Mouse (Mus musculus): Measurements from ENCODE around the gene Nmt1. TPM values are rescaled to one million over a fixed set of nuclear protein-coding genes. Genes with fewer than 3 reads are reported as not detected.
A peak's percentile ranks its signal among the peaks of the same experiment; 100 is the strongest.

The Nmt1 gene
- total and polyA plus RNA-seq, 3 experiments: 37.1 to 67.2 (median 60.5) TPM

DNA sequence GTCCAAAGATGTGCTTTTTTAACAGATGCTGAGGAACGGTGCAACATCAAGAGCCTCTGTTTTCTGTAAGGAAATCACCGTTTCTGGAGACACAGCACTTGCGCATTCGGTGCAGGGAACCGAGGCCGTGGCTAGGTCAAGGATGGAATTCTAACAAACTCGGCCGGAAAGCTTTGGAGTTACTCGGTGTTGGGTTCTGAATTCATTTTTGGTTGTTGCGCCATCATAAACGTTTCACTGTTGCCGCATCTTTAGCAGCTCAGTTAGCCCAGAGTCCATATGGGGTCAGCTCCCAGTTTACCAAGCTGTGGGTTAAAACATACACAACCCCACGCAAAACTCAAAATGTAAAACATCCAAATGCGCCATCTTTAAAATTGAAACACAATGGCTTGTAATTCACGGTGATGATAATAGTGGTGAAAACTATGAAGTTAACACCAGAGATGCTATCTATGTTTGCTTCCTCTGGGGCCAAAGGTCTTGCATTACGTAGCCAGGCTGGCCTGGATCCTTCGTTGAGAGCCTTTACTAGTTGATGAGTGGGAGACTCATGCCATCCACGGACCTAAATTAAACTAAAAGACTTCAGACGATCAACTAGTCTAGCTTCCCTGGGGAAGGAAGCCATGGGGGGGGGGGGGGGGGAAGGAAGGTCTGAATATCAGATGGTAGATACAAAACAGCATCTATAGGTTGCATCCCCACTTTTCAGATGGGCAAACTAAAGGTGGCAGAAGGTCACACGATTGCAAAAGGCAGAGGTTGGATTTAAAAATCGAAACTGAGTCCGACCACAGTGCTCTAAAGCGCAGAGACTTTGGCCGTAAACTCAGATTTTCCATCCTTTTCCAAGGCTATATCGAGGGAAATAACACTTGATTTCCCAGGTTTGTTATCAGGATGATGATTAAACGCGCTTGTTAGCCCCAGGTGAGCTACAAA, 11.8 kb upstream of the Nmt1 start:
- Histone ChIP-seq H3K79me2 (replicated peaks; ENCODE audit: control insufficient read depth, insufficient read depth, low read length) (no peaks in the 10 kb centered on the region), H3K4me3 (peak overlapping the region; percentile 63), H3K4me1 (ENCODE audit: control insufficient read depth, insufficient read depth, low read length) (peaks cover 3% of the 10 kb centered on the region; the same call in 1 of the 2 replicates), H3K27ac (peak overlapping the region; percentile 74), H3K9ac (ENCODE audit: low read depth, low read length) (peak overlapping the region; percentile 87), H3K36me3 (ENCODE audit: control insufficient read depth, insufficient read depth, low read length) (no peaks in the 10 kb centered on the region), H3K27me3 (ENCODE audit: control insufficient read depth, insufficient read depth, low read length) (no peaks in the 10 kb centered on the region)
- intact Hi-C loops (cut with DNase I): no loop called here
- WGBS: 42% methylated on average over 27 of the region's 27 CpGs
- DNase-seq: no peak
- TF ChIP-seq POLR2A (IDR thresholded peaks at IDR 0.05; ENCODE audit: insufficient read depth, low read depth, low read length): no peak
- no peak for TF ChIP-seq EP300 (IDR thresholded peaks at IDR 0.05; ENCODE audit: insufficient read depth, low read depth, low read length)
- TF ChIP-seq CTCF (IDR thresholded peaks at IDR 0.05): no peak

DNA sequence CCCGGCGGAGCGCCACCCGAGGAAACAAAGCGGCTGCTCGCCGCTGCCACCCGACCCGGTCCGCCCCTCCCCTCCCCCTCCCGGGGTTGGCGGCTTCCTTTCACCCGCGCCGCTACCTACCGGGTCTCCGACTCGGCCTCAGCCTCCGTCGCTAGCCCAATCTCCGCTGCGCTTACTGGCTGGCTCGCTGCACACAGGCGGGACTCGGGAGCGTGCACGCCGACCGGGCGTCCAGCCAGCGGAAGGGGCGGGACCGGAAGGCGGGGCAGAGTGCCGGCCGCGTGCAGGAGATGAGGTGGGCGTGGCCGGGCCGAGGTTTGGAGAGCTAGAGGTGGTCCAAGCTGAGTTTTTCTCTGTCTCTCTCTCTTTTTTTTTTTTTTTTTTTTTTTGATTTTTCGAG, 11.1 kb upstream of the Nmt1 start:
- H3K27ac ChIP-seq: peak overlapping the region; percentile 74
- intact Hi-C loops (cut with DNase I): no loop called here
- H3K4me3 ChIP-seq: peak overlapping the region; percentile 63
- no peaks in the 10 kb centered on the region for H3K36me3 ChIP-seq (ENCODE audit: control insufficient read depth, insufficient read depth, low read length)
- WGBS: under 1% methylated on average over 39 of the region's 41 CpGs
- DNase-seq: peak; percentile 99 to 100
- TF ChIP-seq POLR2A (IDR thresholded peaks at IDR 0.05; ENCODE audit: insufficient read depth, low read depth, low read length) (peak; percentile 48; the same call in 1 of the 2 replicates), CTCF (IDR thresholded peaks at IDR 0.05) (no peak), EP300 (IDR thresholded peaks at IDR 0.05; ENCODE audit: insufficient read depth, low read depth, low read length) (no peak)
- H3K27me3 ChIP-seq (ENCODE audit: control insufficient read depth, insufficient read depth, low read length): no peaks in the 10 kb centered on the region
- peak overlapping the region; percentile 87 for H3K9ac ChIP-seq (ENCODE audit: low read depth, low read length)
- H3K79me2 ChIP-seq (replicated peaks; ENCODE audit: control insufficient read depth, insufficient read depth, low read length): no peaks in the 10 kb centered on the region
- peaks cover 3% of the 10 kb centered on the region; the same call in 1 of the 2 replicates for H3K4me1 ChIP-seq (ENCODE audit: control insufficient read depth, insufficient read depth, low read length)

- H3K27ac ChIP-seq: no peak overlapping the region
- DNase-seq: no peak
- WGBS: 78% methylated on average over 9 of the region's 9 CpGs
- no peaks in the 10 kb centered on the region for H3K27me3 ChIP-seq (ENCODE audit: control insufficient read depth, insufficient read depth, low read length)
- no peaks in the 10 kb centered on the region for H3K36me3 ChIP-seq (ENCODE audit: control insufficient read depth, insufficient read depth, low read length)
- no peak for TF ChIP-seq POLR2A (IDR thresholded peaks at IDR 0.05; ENCODE audit: insufficient read depth, low read depth, low read length)
- no peak for TF ChIP-seq CTCF (IDR thresholded peaks at IDR 0.05)
- TF ChIP-seq EP300 (IDR thresholded peaks at IDR 0.05; ENCODE audit: insufficient read depth, low read depth, low read length): no peak
- peaks cover 3% of the 10 kb centered on the region; the same call in 1 of the 2 replicates for H3K4me1 ChIP-seq (ENCODE audit: control insufficient read depth, insufficient read depth, low read length)
- H3K79me2 ChIP-seq (replicated peaks; ENCODE audit: control insufficient read depth, insufficient read depth, low read length): no peaks in the 10 kb centered on the region
- no peak overlapping the region for H3K4me3 ChIP-seq
- no peak overlapping the region for H3K9ac ChIP-seq (ENCODE audit: low read depth, low read length)
- intact Hi-C loops (cut with DNase I): no loop called here
These were observed 10.3 kb upstream of the Nmt1 start for GRCm38 (mm10) chr11:103017661-103018060.

DNA sequence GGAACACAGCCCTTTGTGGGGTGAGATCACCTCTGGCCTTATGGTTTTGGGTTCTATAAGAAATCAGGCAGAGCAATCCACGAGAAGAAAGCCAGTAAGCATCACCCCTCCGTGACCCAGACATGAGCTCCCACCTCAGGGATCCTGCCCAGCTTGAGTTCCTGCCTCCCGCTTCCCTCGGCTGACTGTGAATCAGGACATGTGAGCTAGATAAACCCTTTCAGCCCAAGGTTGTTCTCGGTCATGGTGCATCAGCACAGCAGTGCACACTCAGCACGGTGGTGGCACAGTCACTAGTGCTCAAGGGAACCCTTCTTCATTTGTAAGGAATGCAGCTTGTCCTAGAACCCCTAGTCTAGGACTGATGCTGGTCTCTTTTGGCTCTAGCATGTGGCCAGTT, 9.1 kb upstream of the Nmt1 start:
- DNase-seq: no peak
- Histone ChIP-seq H3K9ac (ENCODE audit: low read depth, low read length) (no peak overlapping the region), H3K36me3 (ENCODE audit: control insufficient read depth, insufficient read depth, low read length) (no peaks in the 10 kb centered on the region), H3K4me3 (no peak overlapping the region), H3K27ac (no peak overlapping the region), H3K79me2 (replicated peaks; ENCODE audit: control insufficient read depth, insufficient read depth, low read length) (no peaks in the 10 kb centered on the region), H3K27me3 (ENCODE audit: control insufficient read depth, insufficient read depth, low read length) (no peaks in the 10 kb centered on the region), H3K4me1 (ENCODE audit: control insufficient read depth, insufficient read depth, low read length) (peaks cover 3% of the 10 kb centered on the region; the same call in 1 of the 2 replicates)
- TF ChIP-seq EP300 (IDR thresholded peaks at IDR 0.05; ENCODE audit: insufficient read depth, low read depth, low read length) (no peak), POLR2A (IDR thresholded peaks at IDR 0.05; ENCODE audit: insufficient read depth, low read depth, low read length) (no peak), CTCF (IDR thresholded peaks at IDR 0.05) (no peak)
- intact Hi-C loops (cut with DNase I): no loop called here
- 70% methylated on average over 6 of the region's 6 CpGs for WGBS

GRCm38 (mm10) chr11:103019325-103019724, 8.7 kb upstream of the Nmt1 start:
- Histone ChIP-seq H3K9ac (ENCODE audit: low read depth, low read length) (no peak overlapping the region), H3K27ac (no peak overlapping the region), H3K4me3 (no peak overlapping the region), H3K4me1 (ENCODE audit: control insufficient read depth, insufficient read depth, low read length) (peaks cover 3% of the 10 kb centered on the region; the same call in 1 of the 2 replicates), H3K27me3 (ENCODE audit: control insufficient read depth, insufficient read depth, low read length) (no peaks in the 10 kb centered on the region), H3K36me3 (ENCODE audit: control insufficient read depth, insufficient read depth, low read length) (no peaks in the 10 kb centered on the region), H3K79me2 (replicated peaks; ENCODE audit: control insufficient read depth, insufficient read depth, low read length) (no peaks in the 10 kb centered on the region)
- DNase-seq: no peak
- intact Hi-C loops (cut with DNase I): no loop called here
- TF ChIP-seq POLR2A (IDR thresholded peaks at IDR 0.05; ENCODE audit: insufficient read depth, low read depth, low read length): no peak
- no peak for TF ChIP-seq EP300 (IDR thresholded peaks at IDR 0.05; ENCODE audit: insufficient read depth, low read depth, low read length)
- TF ChIP-seq CTCF (IDR thresholded peaks at IDR 0.05): no peak
- 80% methylated on average over 7 of the region's 7 CpGs for WGBS
